Mouse (Mus musculus): ENCODE results near the gene Exoc2.

Gene Exoc2

DNA sequence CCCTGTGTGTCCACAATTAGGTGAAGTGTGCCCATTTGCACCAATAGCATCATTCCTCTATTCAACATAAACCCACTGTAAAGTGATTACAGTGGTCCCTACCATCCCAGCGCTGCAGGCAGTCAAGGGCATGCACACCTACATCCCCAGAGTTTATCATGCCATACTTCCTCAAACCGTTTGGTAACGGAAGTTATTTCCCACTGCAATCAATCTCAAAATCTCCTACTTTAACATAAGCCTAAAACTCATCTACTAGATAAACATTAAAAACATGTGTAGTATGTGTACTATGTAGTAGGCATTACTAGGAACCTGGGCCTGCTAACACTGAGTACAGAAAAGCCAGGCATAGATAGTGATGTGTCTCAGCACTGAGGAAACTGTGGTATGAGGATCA, 2.8 kb downstream of the Exoc2 start:
- DNase-seq = no peak

GRCm38 (mm10) chr13:30968311-30968710, 5.6 kb downstream of the Exoc2 start:
- no peak for DNase-seq

DNA sequence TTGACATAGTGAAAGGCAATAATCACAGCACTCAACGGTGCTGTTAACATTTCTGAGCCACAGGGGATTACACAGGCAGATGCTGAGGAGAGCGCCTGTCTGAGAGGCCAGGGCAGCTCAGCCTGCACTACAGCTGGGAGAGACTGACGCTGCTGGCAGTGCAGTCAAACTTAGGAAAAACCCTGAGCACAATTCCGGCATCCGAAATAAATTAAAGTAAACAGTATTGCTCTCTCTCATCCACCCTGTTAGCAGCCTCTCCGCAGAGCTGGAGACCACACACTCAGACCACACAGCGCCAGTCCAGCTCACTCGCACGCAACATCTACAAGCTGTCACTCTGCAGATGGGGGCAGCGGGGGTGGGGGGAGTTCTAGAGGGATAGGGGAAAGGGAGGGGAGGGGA, 7.4 kb downstream of the Exoc2 start:
- DNase-seq = no peak

DNA sequence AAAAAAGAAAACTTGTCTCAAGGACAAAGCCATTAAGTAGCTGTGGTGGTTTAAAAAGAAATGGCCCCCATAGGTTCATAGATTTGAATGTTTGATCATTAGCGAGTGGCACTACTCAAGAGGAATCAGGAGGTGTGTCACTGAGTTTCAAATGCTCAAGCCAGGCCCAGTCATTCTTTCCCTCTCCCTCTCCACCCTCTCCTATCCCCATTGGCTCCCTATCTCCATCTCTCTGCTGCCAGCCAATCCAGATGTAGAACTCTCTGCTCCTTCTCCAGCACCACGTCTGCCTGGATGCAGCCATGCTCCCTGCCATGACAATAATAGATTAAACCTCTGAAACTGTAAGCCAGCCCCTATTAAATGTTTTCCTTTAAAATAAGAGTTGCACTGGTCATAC, 12.0 kb downstream of the Exoc2 start:
- no peak for DNase-seq

DNA sequence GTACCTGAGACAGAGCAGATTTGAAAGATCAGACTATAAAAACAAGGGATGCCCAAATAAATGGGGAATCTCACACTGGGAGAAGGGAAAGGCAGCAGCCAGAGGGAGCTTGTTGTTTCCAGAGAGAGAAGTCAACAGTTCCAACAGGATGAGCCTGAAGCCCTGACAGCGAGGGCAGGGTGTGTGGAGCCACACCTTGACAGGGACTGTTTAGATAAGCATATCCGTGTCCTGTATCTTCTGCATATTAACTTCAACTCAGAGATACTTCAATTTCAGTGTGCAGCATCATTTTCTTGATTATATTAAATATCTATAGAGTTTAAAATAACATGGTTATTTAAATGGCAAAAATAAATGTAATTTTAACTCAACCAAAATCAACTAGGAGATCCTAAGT, 13.2 kb downstream of the Exoc2 start:
- DNase-seq = no peak

- DNase-seq = no peak
These were observed 20.3 kb downstream of the Exoc2 start for GRCm38 (mm10) chr13:30953580-30953979.

DNA sequence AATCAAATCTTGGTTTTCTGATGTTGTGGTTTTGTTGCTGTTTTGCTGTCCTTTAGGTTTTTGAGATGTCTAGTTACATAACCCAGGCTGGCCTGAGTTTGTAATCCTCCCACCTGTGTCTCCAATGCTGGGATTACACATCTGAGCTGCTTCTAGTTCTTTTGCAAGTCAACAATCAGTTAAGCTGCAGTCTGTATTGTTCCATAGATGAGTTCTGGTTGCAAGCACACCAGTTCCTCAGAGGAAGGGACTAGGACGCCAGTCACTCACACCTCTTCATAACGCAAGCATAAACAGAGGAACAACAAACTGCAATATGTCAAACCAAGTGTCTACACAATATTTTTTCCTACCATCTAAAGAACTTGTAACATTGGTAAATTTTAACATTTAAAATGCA, 21.8 kb downstream of the Exoc2 start:
- DNase-seq = no peak

GRCm38 (mm10) chr13:30949181-30949580, 24.7 kb downstream of the Exoc2 start:
- DNase-seq = no peak

- no peak for DNase-seq
These were observed 26.4 kb downstream of the Exoc2 start, which contains the start of gene Hus1b for GRCm38 (mm10) chr13:30947540-30947939. TSS of gene Hus1b (minus strand) at chr13:30947759.

DNA sequence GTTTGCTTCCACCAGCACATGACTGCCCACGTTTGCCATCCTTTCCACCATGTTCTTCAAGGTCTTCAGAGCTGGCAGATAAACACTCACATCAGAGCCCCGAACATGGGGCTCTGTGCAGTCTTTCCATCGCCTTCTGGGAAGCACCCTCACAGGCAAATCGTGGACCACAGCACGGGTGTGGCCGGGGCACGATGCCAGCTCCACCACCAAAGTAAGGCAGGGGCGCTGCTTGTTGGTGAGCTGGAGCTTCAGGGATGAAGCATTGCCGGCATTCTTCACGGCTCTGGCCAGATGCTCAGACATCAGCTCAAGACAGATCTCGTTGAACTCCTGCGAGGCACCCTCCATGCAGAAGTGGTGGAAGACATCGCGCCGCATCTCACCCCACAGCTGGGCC, 26.8 kb downstream of the Exoc2 start:
- no peak for DNase-seq

- DNase-seq = no peak
These were observed 28.1 kb downstream of the Exoc2 start for GRCm38 (mm10) chr13:30945788-30946187.

- DNase-seq = no peak
These were observed 40.9 kb downstream of the Exoc2 start for GRCm38 (mm10) chr13:30932972-30933371.

GRCm38 (mm10) chr13:30931613-30932012, 42.3 kb downstream of the Exoc2 start:
- DNase-seq = no peak

DNA sequence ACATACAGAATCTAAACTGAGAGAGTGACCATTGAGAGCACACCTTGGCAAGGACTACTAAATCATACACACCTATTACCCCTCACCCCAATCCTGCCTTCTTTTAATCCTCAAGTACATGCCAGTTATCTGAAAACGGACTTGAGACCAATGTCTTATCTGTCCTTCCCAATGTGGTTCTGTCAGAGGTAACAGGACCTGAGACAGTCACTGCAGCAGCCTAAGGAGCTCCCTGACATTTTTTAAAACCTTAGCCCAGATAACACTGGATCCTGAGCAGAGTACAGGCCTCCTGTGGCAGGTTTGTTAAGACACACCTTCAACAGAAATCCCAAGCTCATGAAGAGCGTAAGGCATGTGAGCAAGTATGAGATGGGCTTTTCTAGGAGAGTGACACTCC, 44.8 kb downstream of the Exoc2 start:
- no peak for DNase-seq

GRCm38 (mm10) chr13:30924269-30924668, 49.6 kb downstream of the Exoc2 start:
- DNase-seq = no peak

GRCm38 (mm10) chr13:30921914-30922313, 52.0 kb downstream of the Exoc2 start:
- DNase-seq = no peak

DNA sequence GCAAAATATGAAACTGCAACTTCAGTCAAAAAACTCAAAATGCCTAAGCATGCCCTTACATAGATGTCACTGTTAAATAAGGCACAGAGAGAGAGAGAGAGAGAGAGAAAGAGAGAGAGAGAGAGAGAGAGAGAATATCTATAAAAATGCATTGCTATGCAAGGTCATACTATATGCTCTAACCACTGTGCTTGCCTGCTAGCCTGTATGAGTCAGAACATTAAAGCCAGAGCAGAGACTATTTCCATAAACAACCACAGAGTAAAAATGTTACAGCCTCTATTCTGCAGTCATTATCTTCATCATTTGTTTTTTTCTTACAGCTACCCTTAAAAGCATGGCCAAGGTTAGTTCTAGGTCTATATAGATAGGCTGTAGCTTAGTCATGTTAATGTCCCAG, 60.1 kb downstream of the Exoc2 start:
- DNase-seq = no peak

- no peak for DNase-seq
These were observed 60.9 kb downstream of the Exoc2 start for GRCm38 (mm10) chr13:30913028-30913427.

GRCm38 (mm10) chr13:30911931-30912625, 61.8 kb downstream of the Exoc2 start:
- DNase-seq = no peak

- no peak for DNase-seq
These were observed 63.0 kb downstream of the Exoc2 start for GRCm38 (mm10) chr13:30910889-30911288.

- DNase-seq = no peak
These were observed 71.6 kb downstream of the Exoc2 start for GRCm38 (mm10) chr13:30902286-30902685.

DNA sequence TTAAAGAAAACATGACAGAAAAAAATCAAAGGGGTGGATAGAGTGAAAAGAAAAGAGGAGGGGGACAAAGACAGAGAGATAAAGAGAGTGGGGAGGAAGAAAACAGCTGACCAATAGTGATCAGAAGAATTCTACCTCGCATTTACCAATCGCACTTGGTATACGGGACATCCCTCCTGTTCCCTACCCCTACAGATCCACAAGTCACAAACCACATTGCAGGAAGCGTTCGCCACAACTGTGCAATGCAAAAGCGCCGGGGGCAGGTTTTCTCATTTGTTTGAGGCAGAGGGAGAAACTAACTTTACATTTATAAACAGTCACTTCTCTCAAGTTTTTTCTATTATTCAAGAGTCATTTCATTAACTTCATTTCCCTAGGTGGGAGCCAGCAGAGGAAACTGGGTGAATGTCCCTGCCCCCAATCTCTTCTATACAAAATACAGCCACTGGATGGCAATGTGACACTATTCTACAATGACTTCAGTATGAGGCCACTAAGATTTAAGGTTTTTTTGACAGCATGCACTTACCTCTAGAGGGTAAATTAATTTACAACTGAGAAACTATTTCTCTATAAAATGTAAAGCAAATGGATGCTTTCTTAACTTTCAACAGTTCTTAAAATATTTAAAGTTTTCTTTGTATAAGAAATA, 72.4 kb downstream of the Exoc2 start:
- DNase-seq = no peak

- DNase-seq = no peak
These were observed 79.8 kb downstream of the Exoc2 start for GRCm38 (mm10) chr13:30894015-30894634.

DNA sequence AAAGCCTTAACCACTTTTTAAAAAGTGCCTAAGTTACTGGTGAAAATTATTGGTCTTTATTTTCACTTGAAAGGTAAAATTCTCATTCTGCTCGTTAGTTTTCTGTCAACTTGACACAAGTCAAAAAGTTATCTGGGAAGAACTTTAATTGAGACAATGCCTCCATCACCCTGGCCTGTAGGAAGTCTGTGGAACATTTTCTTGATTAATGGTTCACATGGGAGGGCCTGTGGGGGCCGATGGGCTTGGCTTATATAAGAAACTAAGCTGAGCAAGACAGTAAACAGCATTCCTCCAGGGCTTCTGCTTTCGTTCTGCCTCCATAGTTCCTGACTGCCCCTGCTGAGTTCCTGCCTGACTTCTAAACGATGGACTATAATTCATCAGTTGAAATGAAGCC, 81.6 kb downstream of the Exoc2 start:
- DNase-seq = no peak
